Mouse (Mus musculus): ENCODE measurements around the gene Olfr871.
"Not testable (repeated sequence)": the region's sequence is repeated elsewhere in the genome, so short reads cannot be mapped to it uniquely, and the experiment has no call there.

The Olfr871 gene

GRCm38 (mm10) chr9:20211907-20212306, at the start of gene Olfr871:
Gene Olfr871, plus strand, starts transcription at chr9:20212207.
- DNase-seq: no peak

GRCm38 (mm10) chr9:20173957-20174356, 38.0 kb upstream of the Olfr871 start, which contains the start of gene Olfr870:
Gene Olfr870, minus strand, starts transcription at chr9:20174057.
- DNase-seq: no peak

GRCm38 (mm10) chr9:20179463-20179862, 32.5 kb upstream of the Olfr871 start:
- DNase-seq: no peak

GRCm38 (mm10) chr9:20202131-20202530, 9.9 kb upstream of the Olfr871 start:
- no peak for DNase-seq

GRCm38 (mm10) chr9:20203413-20203984, 8.5 kb upstream of the Olfr871 start:
- not testable (repeated sequence) for DNase-seq

GRCm38 (mm10) chr9:20210812-20211211, 1.2 kb upstream of the Olfr871 start:
- DNase-seq: no peak

GRCm38 (mm10) chr9:20211477-20211876, 530 bp upstream of the Olfr871 start:
- DNase-seq: no peak

DNA sequence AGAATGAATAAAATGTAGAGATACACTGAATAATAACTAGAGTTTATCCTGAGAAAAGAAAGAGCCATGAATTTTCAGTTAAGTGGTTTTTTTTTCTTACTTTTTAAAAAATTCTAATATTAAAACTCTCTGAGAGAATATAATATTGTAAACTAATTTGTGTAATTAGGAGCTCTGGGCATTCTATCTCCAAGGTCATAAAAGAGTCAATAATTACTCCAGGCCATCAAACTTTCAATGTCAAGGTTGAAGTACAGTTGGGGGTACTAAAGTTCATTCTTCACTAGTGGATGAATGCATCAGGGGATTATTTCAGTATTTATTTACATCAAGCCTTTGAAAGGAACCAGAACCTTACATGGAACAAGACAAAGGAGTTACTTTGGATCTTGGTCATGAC, 24.8 kb downstream of the Olfr871 start, which contains the start of gene Olfr872:
Olfr872 (plus strand) TSS at position 301 of the 400 bp plus-strand sequence.
- DNase-seq: no peak

DNA sequence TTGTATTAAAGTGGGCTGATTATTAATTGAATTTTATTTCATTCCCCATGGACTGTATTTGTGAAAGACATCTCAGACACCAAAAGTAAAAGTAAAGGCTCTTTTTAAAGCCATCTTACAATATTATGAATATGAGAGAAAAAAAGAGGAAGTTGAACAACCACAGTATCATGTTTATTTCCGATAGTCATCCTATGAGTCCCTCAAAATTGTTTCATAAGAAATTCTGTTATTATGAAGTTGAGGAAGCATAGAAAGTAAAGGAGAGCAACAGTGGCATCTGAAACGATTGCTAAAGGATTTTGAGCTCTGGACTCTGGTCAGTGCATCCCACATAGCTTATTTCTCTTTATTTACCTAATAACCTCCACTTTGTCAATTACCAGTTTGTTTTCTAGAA, 25.4 kb downstream of the Olfr871 start:
- DNase-seq: no peak

Data from embryo, embryonic 11 days (tissue).